Mouse (Mus musculus) MEL (cell line): ENCODE measurements at regions not wholly inside any gene's neighbourhood (a gene's known extent, or its start where the extent isn't known, plus 50 kb on each side); places are given as distances from the start of the nearest gene placed in this dataset.

ENCODE experiments used
- CHD2 ChIP-seq: IDR thresholded peaks from 2 replicates; pipeline ENCODE4 v1.6.1; 2011; ENCODE audit warnings: low read length, improper control_type of control experiment
- CTCF ChIP-seq, 3 experiments: IDR thresholded peaks in 2 of 3; conservative IDR thresholded peaks in 1 of 3; 2 replicates each; pipeline ENCODE4 v1.5.1; 2011 to 2012; ENCODE audit warnings: low read length in 3 of 3, low read depth in 2 of 3, mild to moderate bottlenecking in 2 of 3, improper control_type of control experiment in 1 of 3, inconsistent platforms in 1 of 3, mixed read lengths in 1 of 3, moderate library complexity in 1 of 3; ENCODE audit not compliant: control insufficient read depth in 1 of 3, insufficient read depth in 1 of 3, poor library complexity in 1 of 3, severe bottlenecking in 1 of 3
- EP300 ChIP-seq, 2 experiments: IDR thresholded peaks; 2 replicates each; pipeline ENCODE4 v1.6.1; 2011; ENCODE audit warnings: improper control_type of control experiment in 2 of 2, low read length in 2 of 2, low read depth in 1 of 2, mild to moderate bottlenecking in 1 of 2
- GABPA ChIP-seq: IDR thresholded peaks from 2 replicates; pipeline ENCODE4 v1.6.1; 2012; ENCODE audit warnings: low read depth, mild to moderate bottlenecking, inconsistent platforms, low read length, improper control_type of control experiment, moderate library complexity
- GATA1 ChIP-seq: IDR thresholded peaks from 2 replicates; pipeline ENCODE4 v1.6.1; 2011; ENCODE audit warnings: low read depth, low read length, improper control_type of control experiment
- MAFK ChIP-seq: IDR thresholded peaks from 2 replicates; pipeline ENCODE4 v1.6.1; 2011; ENCODE audit warnings: low read depth, mild to moderate bottlenecking, low read length, improper control_type of control experiment, borderline replicate concordance
- MXI1 ChIP-seq: IDR thresholded peaks from 2 replicates; pipeline ENCODE4 v1.6.1; 2011; ENCODE audit warnings: mild to moderate bottlenecking, low read depth, low read length, improper control_type of control experiment
- MYC ChIP-seq: IDR thresholded peaks from 2 replicates; pipeline ENCODE4 v1.6.1; 2011; ENCODE audit warnings: low read depth, mild to moderate bottlenecking, low read length, improper control_type of control experiment, moderate library complexity
- NRF1 ChIP-seq: IDR thresholded peaks from 2 replicates; pipeline ENCODE4 v1.6.1; 2014; ENCODE audit warnings: low read depth, mild to moderate bottlenecking, inconsistent platforms, low read length, improper control_type of control experiment, moderate library complexity; ENCODE audit not compliant: poor library complexity, insufficient read depth, severe bottlenecking
- POLR2A ChIP-seq, 2 experiments: IDR thresholded peaks; 2 replicates each; pipeline ENCODE4 v1.6.1; 2011 to 2012; ENCODE audit warnings: low read length in 2 of 2, mild to moderate bottlenecking in 2 of 2, control low read depth in 1 of 2, improper control_type of control experiment in 1 of 2, low read depth in 1 of 2, moderate library complexity in 1 of 2; ENCODE audit not compliant: control insufficient read depth in 1 of 2, insufficient read depth in 1 of 2, poor library complexity in 1 of 2
- TAL1 ChIP-seq: IDR thresholded peaks from 2 replicates; pipeline ENCODE4 v1.6.1; 2012; ENCODE audit warnings: mild to moderate bottlenecking, inconsistent platforms, low read length, moderate library complexity, mixed read lengths
- ZC3H11A ChIP-seq: IDR thresholded peaks from 2 replicates; pipeline ENCODE4 v1.6.1; 2012; ENCODE audit warnings: low read depth, mild to moderate bottlenecking, inconsistent platforms, low read length, improper control_type of control experiment
- ZKSCAN1 ChIP-seq: IDR thresholded peaks from 2 replicates; pipeline ENCODE4 v1.6.1; 2012; ENCODE audit warnings: low read depth, mild to moderate bottlenecking, inconsistent platforms, low read length, improper control_type of control experiment, moderate library complexity
- ZMIZ1 ChIP-seq: IDR thresholded peaks from 2 replicates; pipeline ENCODE4 v1.6.1; 2012; ENCODE audit warnings: low read depth, mild to moderate bottlenecking, inconsistent platforms, low read length, improper control_type of control experiment, moderate library complexity

GRCm38 (mm10) chr1:119217387-119217786, 164.0 kb upstream of the Gli2 start:
- TF ChIP-seq POLR2A (IDR thresholded peaks at IDR 0.05; ENCODE audit: control insufficient read depth in 1 of 2, insufficient read depth in 1 of 2, low read depth in 1 of 2, low read length in 2 of 2, poor library complexity in 1 of 2), result no peak
- no peak for TF ChIP-seq MAFK
- TF ChIP-seq CTCF (IDR thresholded peaks at IDR 0.05 in 2 of 3, conservative IDR thresholded peaks at IDR 0.05 in 1 of 3; ENCODE audit: control insufficient read depth in 1 of 3, insufficient read depth in 1 of 3, low read depth in 2 of 3, low read length in 3 of 3, poor library complexity in 1 of 3, severe bottlenecking in 1 of 3), result no peak
- TF ChIP-seq EP300 (IDR thresholded peaks at IDR 0.05; ENCODE audit: low read depth in 1 of 2, low read length in 2 of 2), result no peak
- TF ChIP-seq GABPA, result no peak
- no peak for TF ChIP-seq ZKSCAN1
- no peak for TF ChIP-seq ZMIZ1
- TF ChIP-seq TAL1, result no peak
- TF ChIP-seq MYC, result no peak
- TF ChIP-seq NRF1, result no peak
- TF ChIP-seq GATA1, result no peak
- TF ChIP-seq ZC3H11A, result no peak
- TF ChIP-seq CHD2, result no peak
- no peak for TF ChIP-seq MXI1
